Mouse (Mus musculus) embryonic facial prominence, embryonic 14.5 days (tissue): ENCODE results near the gene Defb39. TPM values are rescaled to one million over a fixed set of nuclear protein-coding genes. Genes with fewer than 3 reads are reported as not detected.

Experiments used
- ATAC-seq: fragments of 200-750 bp; cut with Nextera tagmentation; 2 replicates; pipeline ENCODE4 v1.8.0; 2017; ENCODE audit warnings: low read depth, moderate number of reproducible peaks, moderate TSS enrichment
- DNase-seq: peaks from one replicate; pipeline ENCODE4 v3.0.0-alpha.2; 2015; ENCODE audit warnings: low spot score
- H3K27ac ChIP-seq: fragments of 300-500 bp; sonication (generic); replicated peaks from 2 replicates; pipeline ENCODE4 v1.5.1; 2014; ENCODE audit warnings: low read depth, mild to moderate bottlenecking, low read length, moderate library complexity
- H3K27me3 ChIP-seq: fragments of 300-500 bp; sonication (generic); replicated peaks from 2 replicates; pipeline ENCODE4 v1.6.1; 2014; ENCODE audit warnings: low read length; ENCODE audit not compliant: control insufficient read depth, insufficient read depth
- H3K36me3 ChIP-seq: fragments of 300-500 bp; sonication (generic); 2 replicates; pipeline ENCODE4 v1.6.1; 2014; ENCODE audit warnings: low read length, mixed read lengths; ENCODE audit not compliant: control insufficient read depth, insufficient read depth
- H3K4me1 ChIP-seq: fragments of 300-500 bp; sonication (generic); 2 replicates; pipeline ENCODE4 v1.6.1; 2014; ENCODE audit warnings: antibody characterized with exemption, low read length; ENCODE audit not compliant: control insufficient read depth, insufficient read depth
- H3K4me2 ChIP-seq: fragments of 300-500 bp; sonication (generic); 2 replicates; pipeline ENCODE4 v1.6.1; 2014; ENCODE audit warnings: low read depth, mild to moderate bottlenecking, low read length, moderate library complexity, mixed read lengths
- H3K4me3 ChIP-seq: fragments of 300-500 bp; sonication (generic); 2 replicates; pipeline ENCODE4 v1.5.1; 2014; ENCODE audit warnings: low read depth, mild to moderate bottlenecking, low read length
- H3K9ac ChIP-seq: fragments of 300-500 bp; sonication (generic); 2 replicates; pipeline ENCODE4 v1.6.1; 2014; ENCODE audit warnings: low read depth, mild to moderate bottlenecking, low read length, moderate library complexity, mixed read lengths
- H3K9me3 ChIP-seq: fragments of 300-500 bp; sonication (generic); 2 replicates; pipeline ENCODE4 v1.6.1; 2016; ENCODE audit warnings: low read length; ENCODE audit not compliant: control insufficient read depth
- WGBS: fragments of 180-500 bp; shearing (Covaris S2); extraction: QIAGEN DNeasy Blood & Tissue Kit; methylation state at CpG from one replicate; pipeline ENCODE4 v1.1.7; 2014; 5-methylcytosine and 5-hydroxymethylcytosine counted together
- polyA plus RNA-seq: library from polyadenylated mRNA; unstranded; fragments of >200 nt; fragmentation: Nextera tagmentation; extraction: Ambion mirVana; gene quantifications from 2 replicates; pipeline ENCODE4 v1.2.1, GENCODE M21; 2014

Defb39 gene
- polyA plus RNA-seq: not detected in 2 replicates

DNA sequence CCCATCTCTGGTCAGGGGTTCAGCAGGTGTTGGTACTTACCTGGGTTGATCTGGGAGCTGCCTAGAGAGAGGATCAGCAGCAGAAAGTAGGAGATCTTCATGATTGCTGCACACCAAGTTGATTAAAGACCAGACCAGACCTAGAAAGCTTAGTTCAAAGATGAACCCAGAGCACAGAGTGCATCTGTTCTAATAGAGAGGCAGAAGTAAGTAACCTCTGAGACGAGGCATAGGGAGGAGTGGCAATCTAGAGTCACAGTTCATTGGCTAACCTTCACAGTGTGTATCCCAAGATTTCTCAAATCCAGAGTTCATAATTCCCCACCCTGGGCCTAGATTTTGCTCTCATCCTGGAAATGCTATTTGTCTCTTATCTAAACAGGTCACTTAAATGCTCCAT is at the start of gene Defb39:
Gene Defb39, minus strand, starts transcription at position 101 of the 400 bp plus-strand sequence.
- H3K27ac ChIP-seq: no peak within 1 kb of the TSS
- DNase-seq (no peak), ATAC-seq (no peak)
- 0 out of 2 replicates have a peak, but pooled peaks cover 3% of the 10 kb centered on the region for H3K9me3 ChIP-seq
- no peak within 1 kb of the TSS for H3K4me2 ChIP-seq
- H3K27me3 ChIP-seq: no peaks in the 10 kb centered on the region
- H3K4me1 ChIP-seq: no peaks in the 10 kb centered on the region
- H3K36me3 ChIP-seq: no peaks in the 10 kb centered on the region
- H3K4me3 ChIP-seq: no peak within 1 kb of the TSS
- 77% methylated on average over 1 of the region's 1 CpGs for WGBS
- no peak within 1 kb of the TSS for H3K9ac ChIP-seq

DNA sequence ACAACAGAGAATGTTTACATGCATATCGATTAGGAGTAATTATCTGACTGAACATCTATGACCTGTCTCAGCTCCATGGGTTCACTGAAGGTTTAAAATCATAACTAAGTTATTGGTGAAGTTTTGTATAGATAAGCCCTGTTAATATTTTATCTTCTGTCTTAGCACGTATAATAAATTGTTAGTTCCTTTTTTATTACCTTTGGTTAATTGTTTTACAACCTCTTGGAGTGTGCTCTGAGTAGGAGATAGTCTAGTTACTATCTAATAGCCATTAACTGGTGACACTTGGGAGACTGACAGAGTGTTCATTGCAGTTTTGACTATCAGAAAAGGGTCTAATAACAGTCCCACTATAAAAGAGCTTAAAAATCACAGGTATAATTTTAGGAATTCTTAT is 1.4 kb upstream of the Defb39 start:
- ATAC-seq (no peak), DNase-seq (no peak)
- 82% methylated on average over 2 of the region's 2 CpGs for WGBS
- Histone ChIP-seq H3K4me2 (no peak overlapping the region), H3K9ac (no peak overlapping the region), H3K4me1 (no peaks in the 10 kb centered on the region), H3K27ac (no peak overlapping the region), H3K27me3 (no peaks in the 10 kb centered on the region), H3K9me3 (0 out of 2 replicates have a peak, but pooled peaks cover 3% of the 10 kb centered on the region), H3K4me3 (no peak overlapping the region), H3K36me3 (no peaks in the 10 kb centered on the region)

DNA sequence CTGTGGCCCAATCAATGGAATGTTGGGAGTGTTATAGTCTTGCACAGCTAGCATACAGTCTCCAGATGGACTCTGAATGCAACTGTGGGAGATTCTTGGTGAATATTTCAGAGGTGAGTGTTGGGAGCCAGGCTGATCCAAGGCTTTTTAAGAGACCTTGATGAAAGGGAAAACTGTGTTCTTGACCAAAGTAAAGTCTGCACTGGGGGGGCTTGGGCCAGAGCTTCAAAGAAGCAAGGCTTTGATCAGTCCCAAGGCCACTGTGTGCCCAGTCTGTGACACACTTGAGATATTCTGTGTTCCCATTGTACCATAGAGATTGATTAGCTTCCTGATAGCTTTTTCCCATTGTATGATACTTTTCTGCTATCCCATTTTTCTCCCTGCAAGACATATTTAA is 1.7 kb downstream of the Defb39 start:
- Histone ChIP-seq H3K27ac (no peak overlapping the region), H3K27me3 (no peaks in the 10 kb centered on the region), H3K36me3 (no peaks in the 10 kb centered on the region), H3K4me3 (no peak overlapping the region), H3K4me1 (no peaks in the 10 kb centered on the region), H3K9me3 (0 out of 2 replicates have a peak, but pooled peaks cover 3% of the 10 kb centered on the region), H3K4me2 (no peak overlapping the region), H3K9ac (no peak overlapping the region)
- DNase-seq (no peak), ATAC-seq (no peak)

DNA sequence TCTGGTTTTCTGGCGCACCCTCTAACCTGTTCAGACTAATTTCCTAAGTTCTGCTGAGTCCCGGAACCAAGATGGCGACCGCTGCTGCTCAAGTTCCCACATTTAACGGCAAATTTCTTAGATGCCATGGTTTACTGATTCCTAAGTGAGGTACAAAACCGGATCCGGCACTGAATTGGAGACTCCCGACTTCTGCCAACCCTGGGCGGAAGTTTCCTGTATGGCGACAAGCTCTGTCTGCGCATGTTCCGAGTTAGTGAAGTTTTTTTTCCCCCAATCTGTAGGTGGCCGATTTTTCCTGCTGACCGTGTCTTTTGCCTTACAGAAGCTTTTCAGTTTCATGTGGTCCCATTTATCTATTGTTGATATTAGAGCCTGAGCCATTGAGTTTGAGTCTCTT is 19.4 kb downstream of the Defb39 start:
- ATAC-seq (no peak), DNase-seq (no peak)
- no peaks in the 10 kb centered on the region for H3K4me1 ChIP-seq
- peaks cover 7% of the 10 kb centered on the region; the same call in 1 of the 2 replicates for H3K9me3 ChIP-seq
- WGBS: 92% methylated on average over 14 of the region's 14 CpGs
- no peak overlapping the region for H3K4me3 ChIP-seq
- H3K27me3 ChIP-seq: no peaks in the 10 kb centered on the region
- H3K36me3 ChIP-seq: no peaks in the 10 kb centered on the region
- no peak overlapping the region for H3K4me2 ChIP-seq
- no peak overlapping the region for H3K27ac ChIP-seq
- H3K9ac ChIP-seq: no peak overlapping the region

DNA sequence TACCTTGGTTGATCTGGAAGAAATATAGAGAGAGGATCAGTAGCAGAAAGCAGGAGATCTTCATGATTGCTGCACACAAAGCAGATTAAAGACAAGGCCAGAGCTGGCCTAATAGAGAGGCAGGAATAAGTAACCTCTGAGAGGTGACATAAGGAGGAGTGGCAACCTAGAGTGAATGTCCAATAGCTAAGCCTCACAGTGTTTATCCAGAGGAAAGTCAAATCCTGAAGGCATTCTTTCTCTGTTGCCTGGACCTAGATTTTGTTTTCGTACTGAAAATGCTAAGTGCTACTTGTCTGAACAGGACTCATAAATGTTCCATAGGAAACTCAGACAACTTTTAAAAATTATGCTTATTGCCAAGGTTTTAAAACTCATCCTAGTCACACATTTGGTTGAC is 38.1 kb downstream of the Defb39 start, which contains the start of gene Defb38:
Gene Defb38, minus strand, starts transcription at position 101 of the 400 bp plus-strand sequence.
- Histone ChIP-seq H3K4me1 (no peaks in the 10 kb centered on the region), H3K27ac (no peak within 1 kb of the TSS), H3K4me2 (no peak within 1 kb of the TSS), H3K9me3 (no peaks in the 10 kb centered on the region), H3K4me3 (no peak within 1 kb of the TSS), H3K27me3 (no peaks in the 10 kb centered on the region), H3K9ac (no peak within 1 kb of the TSS), H3K36me3 (no peaks in the 10 kb centered on the region)
- DNase-seq (no peak), ATAC-seq (no peak)
- 93% methylated on average over 1 of the region's 1 CpGs for WGBS

Other genes starting within 250 kb of the Defb39 start
- not detected in 2 replicates for gene Defb40, start 86.6 kb downstream of the Defb39 start, polyA plus RNA-seq
- gene Defb37, start 73.8 kb downstream of the Defb39 start, polyA plus RNA-seq: not detected in 2 replicates
- gene Defb38, start 38.2 kb downstream of the Defb39 start, polyA plus RNA-seq: not detected in 2 replicates
- gene Defb12, start 50.0 kb upstream of the Defb39 start, polyA plus RNA-seq: not detected in 2 replicates
- gene Defb34, start 58.9 kb upstream of the Defb39 start, polyA plus RNA-seq: not detected in 2 replicates
- gene Gm45826, start 76.0 kb upstream of the Defb39 start, polyA plus RNA-seq: not detected in 2 replicates
- gene Defb14, start 129.5 kb upstream of the Defb39 start, polyA plus RNA-seq: not detected in 2 replicates
- 1.0 TPM in 1 of 2 replicates, not detected in the other for gene Defb4, start 133.9 kb upstream of the Defb39 start, polyA plus RNA-seq
- gene Defb6, start 160.7 kb upstream of the Defb39 start, polyA plus RNA-seq: not detected in 2 replicates
- not detected in 2 replicates for gene Defb46, start 175.1 kb upstream of the Defb39 start, polyA plus RNA-seq
- gene Defb5, start 182.8 kb upstream of the Defb39 start, polyA plus RNA-seq: not detected in 2 replicates
- gene Defb3, start 228.6 kb upstream of the Defb39 start, polyA plus RNA-seq: not detected in 2 replicates